Mouse (Mus musculus): ENCODE results near the gene Erich3. TPM values are rescaled to one million over a fixed set of nuclear protein-coding genes. Genes with fewer than 3 reads are reported as not detected.

Erich3 gene
- total and polyA plus RNA-seq, 3 experiments = 0.42 to 2.3 (median 1.9) TPM

GRCm38 (mm10) chr3:154812893-154813292, 149.2 kb downstream of the Erich3 start:
- peak; percentile 75 for DNase-seq (ENCODE audit: extremely low read depth)
- no peak for TF ChIP-seq ZNF384 (IDR thresholded peaks at IDR 0.05; ENCODE audit: low read depth, low read length)
- Histone ChIP-seq H3K9me3 (replicated peaks; ENCODE audit: low read length) (no peaks in the 10 kb centered on the region), H3K4me2 (ENCODE audit: insufficient read depth, low read depth, poor library complexity, severe bottlenecking) (no peak overlapping the region), H3K9ac (ENCODE audit: insufficient read depth, low read depth) (no peak overlapping the region), H3K4me1 (ENCODE audit: control insufficient read depth in 1 of 2, insufficient read depth in 2 of 2) (peaks cover 0 to 9% of the 10 kb centered on the region in 2 experiments; a peak in 1 of 4 replicates), H3K36me3 (replicated peaks in 1 of 2; ENCODE audit: control insufficient read depth in 1 of 2, insufficient read depth in 1 of 2, low read length in 1 of 2) (no peaks in the 10 kb centered on the region), H3K4me3 (replicated peaks in 1 of 3; ENCODE audit: low read depth in 2 of 3, low read length in 2 of 3, poor library complexity in 1 of 3) (no peak overlapping the region), H3K27me3 (replicated peaks) (no peaks in the 10 kb centered on the region), H3K79me2 (replicated peaks; ENCODE audit: control insufficient read depth, extremely low read depth, insufficient read depth, poor library complexity, severe bottlenecking) (no peaks in the 10 kb centered on the region), H3K27ac (ENCODE audit: insufficient read depth, low read depth) (no peak overlapping the region)
- in situ Hi-C loops (cut with MboI; ENCODE audit: low pct_ligation_motif_present, low pct_unique_long_range_greater_than_20kb, low sequenced_read_pairs) = no loop called here
- dilution Hi-C loops (cut with MboI; ENCODE audit: extremely low pct_ligation_motif_present, extremely low pct_unique_long_range_greater_than_20kb, low sequenced_read_pairs) = no loop called here

- Histone ChIP-seq H3K36me3 (replicated peaks in 1 of 2; ENCODE audit: control insufficient read depth in 1 of 2, insufficient read depth in 1 of 2, low read length in 1 of 2) (no peaks in the 10 kb centered on the region), H3K4me2 (ENCODE audit: insufficient read depth, low read depth, poor library complexity, severe bottlenecking) (no peak overlapping the region), H3K9ac (ENCODE audit: insufficient read depth, low read depth) (no peak overlapping the region), H3K4me1 (ENCODE audit: control insufficient read depth in 1 of 2, insufficient read depth in 2 of 2) (peaks cover 0 to 9% of the 10 kb centered on the region in 2 experiments; a peak in 1 of 4 replicates), H3K27me3 (replicated peaks) (no peaks in the 10 kb centered on the region), H3K27ac (ENCODE audit: insufficient read depth, low read depth) (no peak overlapping the region), H3K79me2 (replicated peaks; ENCODE audit: control insufficient read depth, extremely low read depth, insufficient read depth, poor library complexity, severe bottlenecking) (no peaks in the 10 kb centered on the region), H3K9me3 (replicated peaks; ENCODE audit: low read length) (no peaks in the 10 kb centered on the region), H3K4me3 (replicated peaks in 1 of 3; ENCODE audit: low read depth in 2 of 3, low read length in 2 of 3, poor library complexity in 1 of 3) (no peak overlapping the region)
- in situ Hi-C loops (cut with MboI; ENCODE audit: low pct_ligation_motif_present, low pct_unique_long_range_greater_than_20kb, low sequenced_read_pairs) = no loop called here
- no peak for DNase-seq (ENCODE audit: extremely low read depth)
- no peak for TF ChIP-seq CHD2 (IDR thresholded peaks at IDR 0.05; ENCODE audit: low read length)
- dilution Hi-C loops (cut with MboI; ENCODE audit: extremely low pct_ligation_motif_present, extremely low pct_unique_long_range_greater_than_20kb, low sequenced_read_pairs) = no loop called here
These were observed 151.9 kb downstream of the Erich3 start for GRCm38 (mm10) chr3:154815606-154816005.

GRCm38 (mm10) chr3:154816231-154816630, 152.6 kb downstream of the Erich3 start:
- dilution Hi-C loops (cut with MboI; ENCODE audit: extremely low pct_ligation_motif_present, extremely low pct_unique_long_range_greater_than_20kb, low sequenced_read_pairs) (no loop called here), in situ Hi-C loops (cut with MboI; ENCODE audit: low pct_ligation_motif_present, low pct_unique_long_range_greater_than_20kb, low sequenced_read_pairs) (no loop called here)
- Histone ChIP-seq H3K4me1 (ENCODE audit: control insufficient read depth in 1 of 2, insufficient read depth in 2 of 2) (peaks cover 0 to 9% of the 10 kb centered on the region in 2 experiments; a peak in 1 of 4 replicates), H3K4me3 (replicated peaks in 1 of 3; ENCODE audit: low read depth in 2 of 3, low read length in 2 of 3, poor library complexity in 1 of 3) (no peak overlapping the region), H3K9me3 (replicated peaks; ENCODE audit: low read length) (no peaks in the 10 kb centered on the region), H3K27me3 (replicated peaks) (no peaks in the 10 kb centered on the region), H3K79me2 (replicated peaks; ENCODE audit: control insufficient read depth, extremely low read depth, insufficient read depth, poor library complexity, severe bottlenecking) (no peaks in the 10 kb centered on the region), H3K27ac (ENCODE audit: insufficient read depth, low read depth) (no peak overlapping the region), H3K36me3 (replicated peaks in 1 of 2; ENCODE audit: control insufficient read depth in 1 of 2, insufficient read depth in 1 of 2, low read length in 1 of 2) (no peaks in the 10 kb centered on the region), H3K4me2 (ENCODE audit: insufficient read depth, low read depth, poor library complexity, severe bottlenecking) (no peak overlapping the region), H3K9ac (ENCODE audit: insufficient read depth, low read depth) (no peak overlapping the region)
- no peak for DNase-seq (ENCODE audit: extremely low read depth)
- TF ChIP-seq JUND (conservative IDR thresholded peaks at IDR 0.05; ENCODE audit: low read depth, low read length) (no peak), POLR2A (IDR thresholded peaks at IDR 0.05; ENCODE audit: low read depth, low read length) (no peak), PAX5 (IDR thresholded peaks at IDR 0.05; ENCODE audit: low read length) (no peak), ZMIZ1 (IDR thresholded peaks at IDR 0.05; ENCODE audit: low read depth, low read length) (no peak), GABPA (IDR thresholded peaks at IDR 0.05; ENCODE audit: insufficient replicate concordance, low read depth, low read length) (no peak), ETS1 (conservative IDR thresholded peaks at IDR 0.05; ENCODE audit: low read depth, low read length) (no peak), MAFK (IDR thresholded peaks at IDR 0.05; ENCODE audit: insufficient replicate concordance, low read length) (no peak)

Measured in CH12.LX (cell line).